In the genomic region with DNA sequence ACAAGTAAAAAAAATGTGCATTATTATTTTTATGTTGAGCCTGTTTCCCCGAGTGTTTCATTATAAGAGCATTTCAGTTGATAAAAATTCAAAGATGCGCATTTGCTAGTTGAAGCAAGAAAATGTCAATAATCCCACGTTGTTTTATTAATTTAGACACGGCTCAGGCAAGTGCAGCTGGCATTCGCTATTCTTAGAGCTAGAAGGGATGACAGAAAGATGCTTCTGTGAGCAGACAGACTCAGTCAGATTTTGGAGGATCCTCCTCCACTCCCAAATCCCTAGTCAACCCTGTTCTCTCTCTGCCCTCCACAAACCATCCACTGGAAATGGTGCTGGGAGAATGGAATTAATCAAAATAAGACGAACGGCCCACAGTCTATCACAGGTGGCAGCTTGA, we compare ENCODE assay signal across 19 mouse cellular contexts.
DNase-seq lines count a peak whose midpoint lies in the region; ATAC-seq and TF ChIP-seq lines count a peak whose summit lies in the region.
"Had no signal": no experiment of that assay in that cellular context is flagged by ENCODE, and none has a peak within 500 bp of the region (broad histone marks: within the 10 kb centered on the region; RNA-seq: fewer than 3 reads in every experiment).

No protein-coding gene starts in this region.

- peak; percentile 36 to 37 for DNase-seq in left cerebral cortex, postnatal 14 days (ENCODE audit: low spot score in 2 of 2)
- no peak for DNase-seq in left cerebral cortex, postnatal 4 days
- peak; percentile 30 to 60 for DNase-seq in layer of hippocampus, adult 8-10 months (ENCODE audit: low spot score in 2 of 2)
- DNase-seq in telencephalon, adult 2 months (ENCODE audit: low read depth, low spot score): peak; percentile 69
- DNase-seq in cerebellum, adult 9-11 months: no peak
- DNase-seq: adrenal gland, adult 2 months; cerebellum, adult 8-10 months; heart, postnatal 10 days; kidney, adult 18-20 months; kidney, postnatal 4 days; liver, embryonic 13.5 days; lung, adult 2 months; lung, postnatal 14 days; thymus, postnatal 14 days had no signal

- no peak overlapping the region for H3K4me3 ChIP-seq in cortical plate, adult 2 months (ENCODE audit: insufficient read depth, low read length)
- H3K4me3 ChIP-seq: embryonic facial prominence, embryonic 15.5 days; heart, embryonic 12.5 days; liver, embryonic 13.5 days had no signal

- no peak for ATAC-seq in cerebellum, adult (ENCODE audit: insufficient number of reproducible peaks, low FRiP score, low TSS enrichment)
- ATAC-seq: inflammation-experienced regulatory T-cells, adult 6 months had no signal

- intact Hi-C loops in left cerebral cortex, postnatal 14 days (cut with DNase I): no loop called here
- intact Hi-C loops in left cerebral cortex, postnatal 4 days (cut with DNase I): no loop called here

- H3K4me1 ChIP-seq in cortical plate, adult 2 months (ENCODE audit: control insufficient read depth, insufficient read depth, low read length): peaks cover 2% of the 10 kb centered on the region; the same call in 1 of the 2 replicates
- H3K4me1 ChIP-seq: embryonic facial prominence, embryonic 15.5 days; heart, embryonic 12.5 days; liver, embryonic 13.5 days had no signal

- no peak for TF ChIP-seq CTCF in cortical plate, adult 2 months (IDR thresholded peaks at IDR 0.05; ENCODE audit: extremely low read depth, insufficient read depth, low read length)

- H3K27ac ChIP-seq in cortical plate, adult 2 months (ENCODE audit: insufficient read depth, low read length): 0 out of 2 replicates have a peak overlapping the region, but pooled peaks have one; percentile 21
- H3K27ac ChIP-seq: embryonic facial prominence, embryonic 15.5 days; liver, embryonic 13.5 days had no signal

- no peak for TF ChIP-seq POLR2A in cortical plate, adult 2 months (IDR thresholded peaks at IDR 0.05; ENCODE audit: extremely low read depth, insufficient read depth, low read length)

Comparison
In these comparisons a context has a peak if more than half of its experiments do, and no peak if none do; other contexts are left out.
1. DNase-seq: peak in left cerebral cortex, postnatal 14 days (2 of 2), layer of hippocampus, adult 8-10 months (2 of 2) and telencephalon, adult 2 months (single experiment); none in left cerebral cortex, postnatal 4 days (single experiment) and cerebellum, adult 9-11 months (single experiment).